Mouse (Mus musculus): ENCODE measurements around the gene Ankrd13b. TPM values are rescaled to one million over a fixed set of nuclear protein-coding genes. Genes with fewer than 3 reads are reported as not detected.

The Ankrd13b gene
- 1.5 TPM for polyA plus RNA-seq (2017; shearing (Covaris generic))

GRCm38 (mm10) chr11:77489591-77490235 lies at the start of gene Ankrd13b:
TSS of gene Ankrd13b (minus strand) at chr11:77489678.

DNA sequence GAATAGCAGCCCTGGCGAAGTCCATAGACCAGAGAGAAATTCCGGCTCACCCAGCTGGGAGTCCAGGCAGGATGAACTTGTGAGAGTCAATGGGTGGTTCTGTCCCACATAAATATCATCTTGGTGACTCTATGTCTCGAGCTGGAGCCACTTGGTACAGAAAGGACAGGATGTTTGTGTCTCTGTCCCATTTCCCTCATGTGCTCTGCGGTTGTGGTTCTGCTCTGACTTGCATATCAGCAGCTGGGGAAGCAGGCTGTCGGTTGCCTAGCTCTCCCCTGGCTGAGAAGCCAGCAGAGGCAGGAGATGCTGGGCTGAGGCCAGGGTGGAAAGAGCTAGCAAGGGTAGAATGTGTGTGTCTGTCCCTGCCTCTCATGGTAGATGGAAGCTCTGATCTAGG lies 29.6 kb upstream of the Ankrd13b start, which contains the start of gene Gm10392:
Gm10392 (minus strand) TSS at position 156 of the 400 bp plus-strand sequence.

DNA sequence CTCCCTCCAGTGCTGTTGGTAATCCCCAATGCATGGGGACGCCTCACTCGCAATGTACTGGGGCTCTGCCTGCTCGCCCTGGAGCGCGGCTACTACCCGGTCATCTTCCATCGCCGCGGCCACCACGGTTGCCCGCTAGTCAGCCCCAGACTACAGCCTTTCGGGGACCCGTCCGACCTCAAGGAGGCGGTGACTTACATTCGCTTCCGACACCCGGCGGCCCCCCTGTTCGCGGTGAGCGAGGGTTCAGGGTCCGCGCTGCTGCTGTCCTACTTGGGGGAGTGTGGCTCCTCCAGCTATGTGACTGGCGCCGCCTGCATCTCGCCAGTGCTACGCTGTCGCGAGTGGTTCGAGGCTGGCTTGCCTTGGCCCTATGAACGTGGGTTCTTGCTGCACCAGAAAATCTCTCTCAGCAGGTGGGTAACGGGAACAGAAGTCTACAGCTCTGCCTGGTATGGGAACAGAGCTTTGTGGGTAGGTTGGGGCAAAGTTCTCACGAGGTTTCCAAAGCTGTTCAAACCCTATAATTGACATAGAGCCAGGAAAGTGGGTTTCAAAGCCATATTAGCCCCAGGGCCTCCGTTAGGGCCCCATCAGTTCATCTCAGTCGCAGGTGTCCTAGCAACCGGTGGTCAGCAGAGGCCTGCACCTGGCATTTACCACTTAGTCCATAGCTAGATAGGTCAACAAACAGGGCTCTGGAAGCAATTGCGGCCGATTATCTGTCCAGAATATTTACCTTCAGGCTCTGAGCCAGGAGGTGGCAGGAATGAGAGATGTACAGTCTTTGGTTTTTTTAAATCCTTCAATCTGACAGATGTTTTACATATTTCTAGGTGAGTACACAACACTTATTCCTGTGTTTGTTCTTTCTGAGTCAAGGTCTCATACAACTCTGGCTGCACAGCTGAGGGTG lies 26.4 kb upstream of the Ankrd13b start, which contains the start of gene Trp53i13:
Trp53i13 (minus strand) TSS at position 344 of the 916 bp plus-strand sequence.

DNA sequence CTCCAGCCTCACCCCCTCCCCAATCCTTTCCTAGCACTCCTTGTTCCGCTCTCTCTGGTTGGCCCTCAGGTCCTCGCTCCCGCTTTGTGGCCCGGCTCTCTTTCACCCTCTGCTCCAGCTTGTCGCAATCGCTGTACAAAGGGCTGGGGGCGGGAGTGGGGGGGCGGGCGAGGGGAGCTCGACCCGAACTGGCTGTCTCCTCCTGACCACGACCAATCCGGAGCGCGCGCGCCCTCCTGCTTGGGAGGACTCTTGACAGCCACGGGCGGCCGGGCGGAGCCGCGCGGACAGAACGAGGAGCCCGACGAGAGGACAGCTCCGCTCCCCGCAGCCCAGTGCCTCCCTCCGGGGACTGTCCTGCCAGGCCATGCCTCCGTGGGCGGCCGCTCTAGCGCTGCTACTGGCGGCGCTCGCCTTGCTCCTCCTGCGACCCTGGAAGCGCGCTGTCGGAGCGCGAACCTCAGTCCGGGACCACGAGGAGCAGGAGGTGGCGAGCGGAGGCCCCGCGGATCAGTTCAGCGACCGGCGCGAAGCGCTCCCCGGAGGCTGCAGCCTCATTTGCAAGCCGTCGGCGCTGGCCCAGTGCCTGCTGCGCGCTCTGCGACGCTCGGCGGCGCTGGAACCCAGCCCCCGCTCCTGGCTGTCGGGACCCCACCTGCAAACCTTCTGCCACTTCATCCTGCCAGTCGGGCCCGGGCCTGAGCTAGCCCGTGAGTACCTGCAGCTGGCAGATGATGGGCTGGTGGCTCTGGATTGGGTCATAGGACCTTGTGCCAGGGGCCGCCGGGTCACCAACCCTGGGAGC lies 25.6 kb upstream of the Ankrd13b start, which contains the start of gene Abhd15:
Abhd15 (plus strand) TSS at position 290 of the 805 bp plus-strand sequence.

DNA sequence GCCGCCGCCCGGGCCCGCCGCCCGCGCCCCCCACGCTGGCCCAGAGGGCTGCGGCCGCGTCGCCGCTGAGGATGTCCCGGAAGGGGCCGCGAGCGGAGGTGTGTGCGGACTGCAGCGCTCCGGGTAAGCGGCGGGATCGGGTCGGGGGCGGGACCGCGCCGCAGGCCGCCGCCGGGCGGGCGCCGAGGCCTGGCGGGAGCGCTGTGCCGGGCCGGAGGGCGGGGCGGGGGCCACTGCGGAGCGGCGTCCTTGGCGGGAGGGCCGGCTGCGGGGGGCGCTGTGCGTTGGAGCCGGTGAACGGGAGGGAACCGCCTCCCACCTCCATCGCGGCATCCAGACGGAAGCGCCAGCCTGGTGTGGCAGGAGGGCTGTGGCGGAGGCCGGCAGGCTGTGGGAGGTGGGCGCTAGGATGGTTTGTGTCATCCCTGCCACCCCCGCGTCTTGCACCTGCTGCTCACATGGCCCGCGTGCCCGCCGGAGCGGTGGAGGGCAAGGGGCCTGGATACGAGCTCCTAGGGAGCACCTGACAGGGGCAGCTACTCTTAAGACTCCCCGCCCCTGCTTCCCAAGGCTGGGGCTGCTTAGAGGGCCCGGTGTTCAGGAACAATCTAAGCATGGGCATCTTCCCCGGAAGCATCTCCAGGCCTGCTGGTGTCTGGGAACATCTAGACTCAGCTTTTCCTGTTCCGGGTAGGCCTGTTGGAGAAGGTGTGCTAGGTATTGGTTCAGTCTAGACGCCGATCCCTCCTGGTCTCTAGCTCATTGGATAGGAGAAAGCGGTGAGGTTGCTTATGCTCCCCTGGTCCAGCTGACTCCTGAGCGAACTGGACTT lies 4.2 kb upstream of the Ankrd13b start, which contains the start of gene Git1:
Git1 (plus strand) TSS at position 51 of the 832 bp plus-strand sequence.

DNA sequence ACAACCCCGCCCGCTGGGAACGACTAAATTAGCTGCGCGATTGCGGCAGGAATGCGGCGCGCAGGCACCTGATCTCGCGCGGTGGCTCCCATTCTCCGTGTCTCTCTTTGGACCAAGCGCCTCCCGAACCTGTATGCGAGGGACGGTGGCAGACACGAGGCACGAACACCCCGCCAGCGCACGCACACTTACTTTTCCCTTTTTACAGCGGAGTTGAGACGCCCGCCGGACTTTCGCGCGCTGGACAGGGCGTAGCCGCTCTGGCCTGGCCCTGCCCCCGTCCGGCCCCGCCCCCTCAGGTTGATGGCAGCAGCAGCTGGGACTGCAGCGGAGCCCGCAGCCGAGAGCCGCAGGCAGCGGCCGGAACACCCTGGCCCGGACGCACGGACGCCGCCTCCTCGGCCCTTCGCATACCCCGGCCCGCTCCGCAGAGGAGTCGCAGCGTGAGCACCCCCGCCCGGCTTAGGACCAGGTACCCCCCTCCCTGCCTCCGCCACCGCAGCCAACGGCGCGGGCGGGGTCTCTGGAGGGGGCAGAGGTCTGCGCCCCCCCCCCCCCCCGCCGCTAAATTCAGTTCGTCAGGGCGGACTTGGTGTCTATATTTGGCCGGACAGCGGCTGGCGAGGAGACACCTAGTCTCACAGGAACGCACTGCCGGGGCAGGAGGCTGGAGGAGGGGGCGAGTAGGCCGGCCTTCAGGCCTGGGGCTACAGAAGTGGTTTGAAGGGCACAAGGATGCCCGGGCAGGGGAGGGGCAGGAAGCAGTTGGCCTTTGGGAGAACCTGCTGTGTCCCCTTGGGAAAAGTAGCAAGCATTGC lies 27.0 kb downstream of the Ankrd13b start, which contains the start of gene Coro6:
Coro6 (plus strand) TSS at position 129 of the 818 bp plus-strand sequence.

Other genes with a start within 250 kb of the Ankrd13b start
- gene Coro6, start 27.3 kb downstream of the Ankrd13b start, polyA plus RNA-seq (2017; shearing (Covaris generic)), result not detected
- 5.2 TPM for gene Git1, start 3.9 kb upstream of the Ankrd13b start, polyA plus RNA-seq (2017; shearing (Covaris generic))
- 0.72 TPM for gene Abhd15, start 25.4 kb upstream of the Ankrd13b start, polyA plus RNA-seq (2017; shearing (Covaris generic))
- gene Trp53i13, start 26.3 kb upstream of the Ankrd13b start, polyA plus RNA-seq (2017; shearing (Covaris generic)), result 24.0 TPM
- not detected for gene Gm10392, start 29.5 kb upstream of the Ankrd13b start, polyA plus RNA-seq (2017; shearing (Covaris generic))
- gene Taok1, start 118.1 kb upstream of the Ankrd13b start, polyA plus RNA-seq (2017; shearing (Covaris generic)), result 6.8 TPM
- 90.6 TPM for gene Nufip2, start 196.5 kb upstream of the Ankrd13b start, polyA plus RNA-seq (2017; shearing (Covaris generic))
- 0.27 TPM for gene Cryba1, start 235.6 kb upstream of the Ankrd13b start, polyA plus RNA-seq (2017; shearing (Covaris generic))